Mouse (Mus musculus) forebrain, postnatal 0 days (tissue): ENCODE measurements around the gene Cd59b. TPM values are rescaled to one million over a fixed set of nuclear protein-coding genes. Genes with fewer than 3 reads are reported as not detected.

Experiments used
- ATAC-seq: fragments of 200-750 bp; cut with Nextera tagmentation; 2 replicates; pipeline ENCODE4 v1.8.0; 2017; ENCODE audit warnings: mild to moderate bottlenecking, moderate library complexity
- DNase-seq: peaks from one replicate; pipeline ENCODE4 v3.0.0-alpha.2; 2015
- H3K27ac ChIP-seq: fragments of 300-500 bp; sonication (generic); 2 replicates; pipeline ENCODE4 v1.5.1; 2014; ENCODE audit warnings: low read depth, mild to moderate bottlenecking, antibody characterized with exemption, low read length, moderate library complexity, mixed read lengths
- H3K27me3 ChIP-seq: fragments of 300-500 bp; sonication (generic); 2 replicates; pipeline ENCODE4 v1.6.1; 2014; ENCODE audit warnings: mild to moderate bottlenecking, low read length, mixed read lengths; ENCODE audit not compliant: insufficient read depth
- H3K36me3 ChIP-seq: fragments of 300-500 bp; sonication (generic); 2 replicates; pipeline ENCODE4 v1.6.1; 2014; ENCODE audit warnings: mild to moderate bottlenecking, moderate library complexity; ENCODE audit not compliant: insufficient read depth
- H3K4me1 ChIP-seq: fragments of 300-500 bp; sonication (generic); 2 replicates; pipeline ENCODE4 v1.6.1; 2014; ENCODE audit warnings: antibody characterized with exemption; ENCODE audit not compliant: insufficient read depth
- H3K4me2 ChIP-seq: fragments of 300-500 bp; sonication (generic); 2 replicates; pipeline ENCODE4 v1.6.1; 2014; ENCODE audit warnings: low read depth, mild to moderate bottlenecking, moderate library complexity
- H3K4me3 ChIP-seq: fragments of 300-500 bp; sonication (generic); 2 replicates; pipeline ENCODE4 v1.5.1; 2014; ENCODE audit warnings: low read depth, low read length, mixed read lengths
- H3K9ac ChIP-seq: fragments of 300-500 bp; sonication (generic); 2 replicates; pipeline ENCODE4 v1.6.1; 2014; ENCODE audit warnings: mild to moderate bottlenecking
- H3K9me3 ChIP-seq: fragments of 300-500 bp; sonication (generic); 2 replicates; pipeline ENCODE4 v1.6.1; 2016; ENCODE audit warnings: low read length
- CTCF ChIP-seq: sonication (generic); IDR thresholded peaks from 2 replicates; pipeline ENCODE4 v1.5.1; 2016; ENCODE audit warnings: antibody characterized with exemption, control low read depth, low read depth
- WGBS: fragments of 180-500 bp; shearing (Covaris S2); extraction: QIAGEN DNeasy Blood & Tissue Kit; methylation state at CpG from one replicate; pipeline ENCODE4 v1.1.7; 2014; 5-methylcytosine and 5-hydroxymethylcytosine counted together
- polyA plus RNA-seq: library from polyadenylated mRNA; unstranded; fragments of >200 nt; fragmentation: Nextera tagmentation; extraction: Ambion mirVana; gene quantifications from 2 replicates; pipeline ENCODE4 v1.2.1, GENCODE M21; 2015
- total RNA-seq: library from RNA; depleted of rRNA; stranded (reverse); fragments of >200 nt; gene quantifications from 2 replicates; pipeline ENCODE4 v1.2.3, GENCODE M21; 2014; rRNA removed

The Cd59b gene
- total and polyA plus RNA-seq, 2 experiments from 2014 or later, result 1.5 to 1.6 TPM

DNA sequence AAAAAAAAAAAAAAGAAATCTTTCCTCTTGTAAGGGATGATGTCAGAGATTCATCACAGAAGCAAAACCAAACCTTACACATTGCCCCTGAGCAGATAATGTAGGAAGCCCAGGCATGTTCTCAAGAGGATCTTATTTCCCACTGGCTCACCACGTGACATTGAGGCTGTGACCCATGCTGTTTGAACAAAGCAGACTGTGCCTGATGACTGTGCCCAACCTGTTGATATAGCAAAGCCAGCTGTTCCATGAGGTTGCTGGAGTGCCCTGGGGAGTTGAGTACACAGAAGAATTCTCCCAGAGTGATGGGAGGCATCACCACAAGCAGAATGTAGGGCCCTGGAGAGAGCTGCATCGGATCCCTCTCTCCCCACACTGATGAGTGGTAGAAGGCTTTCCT, 66.3 kb downstream of the Cd59b start:
- no peak for DNase-seq
- no peak overlapping the region for H3K9ac ChIP-seq
- H3K36me3 ChIP-seq, result no peaks in the 10 kb centered on the region
- ATAC-seq, result no peak
- TF ChIP-seq CTCF, result no peak
- no peaks in the 10 kb centered on the region for H3K9me3 ChIP-seq
- no peaks in the 10 kb centered on the region for H3K27me3 ChIP-seq
- H3K4me1 ChIP-seq, result no peaks in the 10 kb centered on the region
- H3K4me2 ChIP-seq, result no peak overlapping the region
- 74% methylated on average over 2 of the region's 2 CpGs for WGBS
- no peak overlapping the region for H3K4me3 ChIP-seq
- H3K27ac ChIP-seq, result no peak overlapping the region

Other genes starting within 250 kb of the Cd59b start
- 19.9 and 23.8 TPM in 2 replicates for gene Lmo2, start 111.9 kb upstream of the Cd59b start, total RNA-seq
- gene Lmo2, start 111.9 kb upstream of the Cd59b start, polyA plus RNA-seq, result 26.9 and 27.8 TPM in 2 replicates
- gene Fbxo3, start 42.1 kb upstream of the Cd59b start, total RNA-seq, result 65.2 and 78.2 TPM in 2 replicates
- 41.6 and 54.9 TPM in 2 replicates for gene Fbxo3, start 42.1 kb upstream of the Cd59b start, polyA plus RNA-seq
- gene 4931422A03Rik, start 41.5 kb upstream of the Cd59b start, total RNA-seq, result not detected in 2 replicates
- gene 4931422A03Rik, start 41.5 kb upstream of the Cd59b start, polyA plus RNA-seq, result 0.84 and 0.94 TPM in 2 replicates
- 0.15 TPM in 1 of 2 replicates, not detected in the other for gene Gm10912, start 4.0 kb upstream of the Cd59b start, total RNA-seq
- not detected in 2 replicates for gene Gm10912, start 4.0 kb upstream of the Cd59b start, polyA plus RNA-seq
- gene Gm10799, start 1.3 kb upstream of the Cd59b start, total RNA-seq, result not detected in 2 replicates
- not detected in 2 replicates for gene Gm10799, start 1.3 kb upstream of the Cd59b start, polyA plus RNA-seq
- gene Cd59a, start 26.0 kb downstream of the Cd59b start, total RNA-seq, result 2.2 and 5.2 TPM in 2 replicates
- 8.6 and 11.0 TPM in 2 replicates for gene Cd59a, start 26.0 kb downstream of the Cd59b start, polyA plus RNA-seq
- gene A930018P22Rik, start 52.9 kb downstream of the Cd59b start, total RNA-seq, result 1.9 TPM in 1 of 2 replicates, not detected in the other
- 0.18 TPM in 1 of 2 replicates, not detected in the other for gene A930018P22Rik, start 52.9 kb downstream of the Cd59b start, polyA plus RNA-seq